Mouse (Mus musculus) hindbrain, postnatal 0 days (tissue): ENCODE measurements around the gene Cd3d. TPM values are rescaled to one million over a fixed set of nuclear protein-coding genes. Genes with fewer than 3 reads are reported as not detected.

Experiments used
- ATAC-seq: fragments of 200-750 bp; cut with Nextera tagmentation; 2 replicates; pipeline ENCODE4 v1.8.0; 2017; ENCODE audit warnings: mild to moderate bottlenecking, moderate TSS enrichment, moderate library complexity
- DNase-seq: peaks from one replicate; pipeline ENCODE4 v3.0.0-alpha.2; 2015; ENCODE audit warnings: low spot score
- H3K27ac ChIP-seq: fragments of 300-500 bp; sonication (generic); 2 replicates; pipeline ENCODE4 v1.5.1; 2014; ENCODE audit warnings: mild to moderate bottlenecking
- H3K27me3 ChIP-seq: fragments of 300-500 bp; sonication (generic); 2 replicates; pipeline ENCODE4 v1.6.1; 2014; ENCODE audit warnings: low read length, mixed read lengths; ENCODE audit not compliant: insufficient read depth
- H3K36me3 ChIP-seq: fragments of 300-500 bp; sonication (generic); 2 replicates; pipeline ENCODE4 v1.6.1; 2014; ENCODE audit warnings: low read length, mixed read lengths; ENCODE audit not compliant: insufficient read depth
- H3K4me1 ChIP-seq: fragments of 300-500 bp; sonication (generic); 2 replicates; pipeline ENCODE4 v1.6.1; 2014; ENCODE audit warnings: antibody characterized with exemption, low read length, mixed read lengths; ENCODE audit not compliant: insufficient read depth
- H3K4me2 ChIP-seq: fragments of 300-500 bp; sonication (generic); 2 replicates; pipeline ENCODE4 v1.6.1; 2014; ENCODE audit warnings: low read depth, mild to moderate bottlenecking, low read length, moderate library complexity, mixed read lengths
- H3K4me3 ChIP-seq: fragments of 300-500 bp; sonication (generic); 2 replicates; pipeline ENCODE4 v1.5.1; 2014; ENCODE audit warnings: low read length
- H3K9ac ChIP-seq: fragments of 300-500 bp; sonication (generic); replicated peaks from 2 replicates; pipeline ENCODE4 v1.6.1; 2014; ENCODE audit warnings: mild to moderate bottlenecking, low read length, moderate library complexity, mixed read lengths
- H3K9me3 ChIP-seq: fragments of 300-500 bp; sonication (generic); 2 replicates; pipeline ENCODE4 v1.6.1; 2016; ENCODE audit warnings: low read length, mixed read lengths
- CTCF ChIP-seq: IDR thresholded peaks from 2 replicates; pipeline ENCODE4 v1.5.1; 2016; ENCODE audit warnings: antibody characterized with exemption, control low read depth, low read depth
- whole genome bisulfite sequencing: fragments of 180-500 bp; shearing (Covaris S2); extraction: QIAGEN DNeasy Blood & Tissue Kit; methylation state at CpG from one replicate; pipeline ENCODE4 v1.1.7; 2014; 5-methylcytosine and 5-hydroxymethylcytosine counted together
- polyA plus RNA-seq: library from polyadenylated mRNA; unstranded; fragments of >200 nt; fragmentation: Nextera tagmentation; extraction: Ambion mirVana; gene quantifications from 2 replicates; pipeline ENCODE4 v1.2.1, GENCODE M21; 2015
- total RNA-seq: library from RNA; depleted of rRNA; stranded (reverse); fragments of >200 nt; gene quantifications from 2 replicates; pipeline ENCODE4 v1.2.3, GENCODE M21; 2014

The Cd3d gene
- total and polyA plus RNA-seq, 2 experiments from 2014 or later = 0.09 TPM; not detected in 1

GRCm38 (mm10) chr9:44981104-44981503 is 482 bp upstream of the Cd3d start:
- DNase-seq (no peak), ATAC-seq (no peak)
- Histone ChIP-seq H3K9me3 (no peaks in the 10 kb centered on the region), H3K9ac (no peak overlapping the region), H3K4me3 (no peak overlapping the region), H3K27me3 (no peaks in the 10 kb centered on the region), H3K4me2 (no peak overlapping the region), H3K4me1 (no peaks in the 10 kb centered on the region), H3K36me3 (no peaks in the 10 kb centered on the region), H3K27ac (no peak overlapping the region)
- no peak for TF ChIP-seq CTCF
- WGBS = 91% methylated on average over 2 of the region's 2 CpGs

DNA sequence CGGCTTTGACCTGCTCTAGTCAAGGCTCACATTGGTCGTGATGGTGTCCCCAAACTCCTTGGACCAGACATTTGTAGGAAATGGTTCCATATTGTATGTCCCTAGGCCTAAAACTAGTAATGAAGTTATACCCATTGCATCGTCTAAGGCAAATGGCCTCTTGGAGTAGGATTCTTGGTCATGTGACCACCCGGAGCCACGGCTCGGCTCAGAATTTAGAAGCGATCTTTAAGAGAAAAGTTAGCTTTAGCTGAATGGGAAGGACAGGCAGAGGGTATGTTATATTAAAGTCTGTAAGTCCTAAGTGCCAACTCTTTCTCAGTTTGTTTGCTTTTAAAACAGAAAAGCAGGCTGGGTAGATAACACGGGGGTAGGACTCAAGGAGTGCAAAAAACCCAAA is 495 bp downstream of the Cd3d start:
- Histone ChIP-seq H3K9ac (no peak overlapping the region), H3K36me3 (no peaks in the 10 kb centered on the region), H3K27ac (no peak overlapping the region), H3K4me3 (no peak overlapping the region), H3K4me1 (no peaks in the 10 kb centered on the region), H3K4me2 (no peak overlapping the region), H3K9me3 (no peaks in the 10 kb centered on the region), H3K27me3 (no peaks in the 10 kb centered on the region)
- WGBS = 88% methylated on average over 8 of the region's 8 CpGs
- no peak for TF ChIP-seq CTCF
- DNase-seq (no peak), ATAC-seq (no peak)

DNA sequence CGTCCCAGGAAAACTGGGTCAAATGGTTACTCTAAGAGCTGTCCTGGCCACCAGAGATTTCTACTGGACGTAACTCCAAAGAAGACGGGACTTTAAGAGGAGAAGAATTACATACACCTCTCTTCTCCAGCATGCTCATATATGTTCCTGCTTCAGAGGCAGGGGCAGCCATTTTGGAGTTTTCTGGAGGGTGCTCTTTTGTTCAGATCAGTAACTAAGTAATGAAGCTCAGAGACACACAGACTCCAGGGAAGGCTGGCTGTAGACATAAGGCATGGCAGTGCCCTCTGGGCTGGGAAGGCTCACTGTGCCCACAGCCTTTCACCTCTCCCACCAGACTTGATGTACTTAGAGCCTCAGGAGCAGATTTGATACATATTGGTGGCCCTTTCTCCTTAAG is 945 bp downstream of the Cd3d start:
- TF ChIP-seq CTCF = no peak

DNA sequence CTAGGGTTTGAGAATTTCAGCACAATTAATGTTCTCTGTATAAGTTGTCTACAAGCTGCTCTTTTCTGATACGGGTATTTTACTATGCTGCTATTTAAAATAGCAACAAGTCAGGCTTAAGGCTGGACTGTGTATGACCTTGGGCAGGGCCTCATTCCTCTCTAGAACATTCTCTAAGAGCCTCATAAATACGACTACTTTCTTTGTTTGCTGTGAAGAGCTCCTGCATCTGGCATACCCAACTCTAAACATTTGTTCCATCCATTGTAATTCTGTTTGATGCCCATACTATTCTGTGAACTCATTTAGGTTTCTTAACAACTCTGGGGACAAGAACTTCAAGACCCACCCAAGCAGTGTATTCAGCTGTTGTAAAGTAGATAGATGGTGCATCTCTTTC is 1.4 kb downstream of the Cd3d start:
- Histone ChIP-seq H3K4me3 (no peak overlapping the region), H3K9me3 (no peaks in the 10 kb centered on the region), H3K27me3 (no peaks in the 10 kb centered on the region), H3K36me3 (no peaks in the 10 kb centered on the region), H3K4me1 (no peaks in the 10 kb centered on the region), H3K9ac (no peak overlapping the region), H3K27ac (no peak overlapping the region), H3K4me2 (no peak overlapping the region)
- no peak for TF ChIP-seq CTCF
- WGBS = 76% methylated on average over 2 of the region's 2 CpGs
- DNase-seq (no peak), ATAC-seq (no peak)

More for the DNA sequence above, 945 bp downstream of the Cd3d start:
- Histone ChIP-seq H3K36me3 (no peaks in the 10 kb centered on the region), H3K4me2 (no peak overlapping the region), H3K4me3 (no peak overlapping the region), H3K27ac (no peak overlapping the region), H3K9me3 (no peaks in the 10 kb centered on the region), H3K27me3 (no peaks in the 10 kb centered on the region), H3K4me1 (no peaks in the 10 kb centered on the region), H3K9ac (no peak overlapping the region)
- 89% methylated on average over 3 of the region's 3 CpGs for WGBS
- ATAC-seq (no peak), DNase-seq (no peak)

DNA sequence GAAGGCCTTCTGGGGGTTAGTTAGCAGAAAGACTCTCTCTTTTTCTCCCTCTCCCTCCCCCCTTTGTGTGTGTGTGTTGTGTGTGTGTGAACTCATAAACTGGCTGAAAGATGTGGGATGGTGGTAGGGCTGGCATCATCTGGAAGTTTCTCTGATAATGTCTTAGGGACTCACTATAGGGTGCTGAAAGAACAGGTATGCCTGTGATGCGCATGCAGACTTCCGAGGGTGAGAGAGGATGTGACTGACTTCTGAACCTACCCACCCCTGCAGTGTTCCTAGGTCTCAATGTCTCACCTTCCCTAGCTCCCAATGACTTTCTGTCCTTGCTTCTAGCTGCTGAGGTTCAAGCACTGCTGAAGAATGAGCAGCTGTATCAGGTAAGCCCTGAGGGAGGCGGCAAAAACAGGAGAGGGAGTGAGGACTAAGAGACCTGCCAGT is 4.2 kb downstream of the Cd3d start:
- no peak for ATAC-seq
- no peak overlapping the region for H3K4me2 ChIP-seq
- H3K4me3 ChIP-seq = no peak overlapping the region
- 73% methylated on average over 3 of the region's 3 CpGs for WGBS
- H3K27me3 ChIP-seq = no peaks in the 10 kb centered on the region
- no peaks in the 10 kb centered on the region for H3K4me1 ChIP-seq
- no peak for DNase-seq
- H3K9ac ChIP-seq = no peak overlapping the region
- no peaks in the 10 kb centered on the region for H3K36me3 ChIP-seq
- H3K27ac ChIP-seq = no peak overlapping the region
- H3K9me3 ChIP-seq = no peaks in the 10 kb centered on the region
- TF ChIP-seq CTCF = no peak

DNA sequence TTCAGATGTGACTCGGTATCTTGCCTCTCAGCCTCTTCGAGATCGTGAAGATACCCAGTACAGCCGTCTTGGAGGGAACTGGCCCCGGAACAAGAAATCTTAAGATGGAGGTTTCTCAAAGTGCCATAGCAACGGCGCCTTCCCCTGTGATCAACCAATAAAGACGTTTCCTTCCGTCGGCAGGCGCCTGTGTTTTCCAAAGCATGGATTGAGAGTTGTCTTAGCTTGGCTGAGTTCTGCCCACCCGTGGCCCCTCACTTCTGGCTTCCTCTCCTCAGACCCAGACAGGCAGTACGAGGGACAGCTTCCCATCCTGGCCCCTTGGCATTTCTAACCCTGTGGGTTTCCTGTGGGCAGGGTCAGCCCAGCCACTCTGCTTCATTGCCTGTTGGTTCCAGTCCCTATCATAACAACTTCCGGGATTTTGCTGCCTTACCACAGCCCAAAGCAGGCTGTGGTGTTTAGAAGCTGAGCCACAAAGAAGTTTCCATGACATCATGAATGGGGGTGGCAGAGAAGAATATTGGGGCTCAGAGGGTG is 4.7 kb downstream of the Cd3d start:
- no peak for TF ChIP-seq CTCF
- no peak overlapping the region for H3K27ac ChIP-seq
- H3K4me2 ChIP-seq = no peak overlapping the region
- H3K9ac ChIP-seq = no peak overlapping the region
- no peaks in the 10 kb centered on the region for H3K27me3 ChIP-seq
- H3K36me3 ChIP-seq = no peaks in the 10 kb centered on the region
- WGBS = 50% methylated on average over 14 of the region's 14 CpGs
- H3K4me3 ChIP-seq = no peak overlapping the region
- DNase-seq = no peak
- ATAC-seq = no peak
- no peaks in the 10 kb centered on the region for H3K4me1 ChIP-seq
- H3K9me3 ChIP-seq = no peaks in the 10 kb centered on the region

- Histone ChIP-seq H3K9ac (no peak overlapping the region), H3K27ac (no peak overlapping the region), H3K9me3 (no peaks in the 10 kb centered on the region), H3K4me2 (no peak overlapping the region), H3K4me1 (no peaks in the 10 kb centered on the region), H3K4me3 (no peak overlapping the region), H3K36me3 (no peaks in the 10 kb centered on the region), H3K27me3 (no peaks in the 10 kb centered on the region)
- no peak for DNase-seq
- WGBS = 75% methylated on average over 5 of the region's 5 CpGs
- no peak for ATAC-seq
- TF ChIP-seq CTCF = no peak
Measured at GRCm38 (mm10) chr9:44986976-44987375, 5.4 kb downstream of the Cd3d start.
